Mouse (Mus musculus): ENCODE data around the gene Zfp646. TPM values are rescaled to one million over a fixed set of nuclear protein-coding genes. Genes with fewer than 3 reads are reported as not detected.

The Zfp646 gene
- polyA plus RNA-seq, 1 experiment, result 42.5 TPM

DNA sequence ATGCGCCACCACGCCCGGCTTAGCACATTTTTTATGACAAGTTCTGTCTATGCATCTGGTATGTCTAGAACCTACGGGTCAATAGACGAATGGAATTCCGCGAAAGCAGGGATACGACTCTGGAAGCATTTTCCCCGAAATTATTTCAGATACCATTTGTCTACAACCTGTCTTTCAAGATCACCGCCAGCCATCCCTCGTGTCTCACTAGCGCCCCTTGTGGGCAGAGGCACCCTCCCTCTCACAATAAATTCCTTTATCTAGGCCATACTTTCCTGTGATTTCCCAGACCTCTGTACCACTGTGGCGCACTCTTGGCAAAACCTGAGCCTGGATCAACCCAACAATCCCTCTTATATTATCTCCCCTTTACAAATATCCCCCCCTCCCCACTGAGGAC, 20.4 kb downstream of the Zfp646 start:
- Histone ChIP-seq H3K9ac (ENCODE audit: low read depth, poor library complexity, severe bottlenecking) (no peak overlapping the region), H3K9me3 (replicated peaks; ENCODE audit: control insufficient read depth, insufficient read depth, low read length, poor library complexity, severe bottlenecking) (no peaks in the 10 kb centered on the region), H3K27me3 (ENCODE audit: control insufficient read depth, insufficient read depth, low read length, poor library complexity, severe bottlenecking) (no peaks in the 10 kb centered on the region), H3K27ac (ENCODE audit: insufficient read depth, low read length) (no peak overlapping the region), H3K4me1 (ENCODE audit: control insufficient read depth, insufficient read depth, low read length) (no peaks in the 10 kb centered on the region), H3K4me3 (ENCODE audit: low read depth, low read length) (peak overlapping the region; percentile 40), H3K36me3 (ENCODE audit: control insufficient read depth, insufficient read depth, low read length, poor library complexity, severe bottlenecking) (no peaks in the 10 kb centered on the region)
- TF ChIP-seq CTCF (IDR thresholded peaks at IDR 0.05; ENCODE audit: low read depth, low read length) (peak; percentile 92), EP300 (IDR thresholded peaks at IDR 0.05; ENCODE audit: insufficient read depth, low read depth, low read length) (no peak)

DNA sequence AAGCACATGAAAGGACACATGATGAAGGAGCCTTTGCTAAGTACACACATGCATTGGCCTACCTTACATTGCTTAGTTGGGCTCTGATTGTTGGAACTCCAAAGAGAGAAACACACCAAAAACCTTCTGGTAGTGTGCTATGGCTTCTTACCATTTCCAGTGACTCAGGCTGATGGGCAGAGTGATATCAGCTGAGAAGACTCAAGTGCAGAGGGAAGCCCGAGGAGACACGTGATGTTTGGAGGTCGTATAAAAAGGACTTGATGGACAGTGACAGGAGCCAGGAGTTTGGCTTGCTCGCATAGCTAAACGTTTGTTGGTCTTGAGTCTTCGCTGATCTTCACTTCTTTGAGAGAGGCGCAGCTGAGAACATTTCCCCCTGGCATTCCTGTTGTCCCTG, 21.5 kb downstream of the Zfp646 start:
- H3K4me3 ChIP-seq (ENCODE audit: low read depth, low read length), result no peak overlapping the region
- no peak for TF ChIP-seq EP300 (IDR thresholded peaks at IDR 0.05; ENCODE audit: insufficient read depth, low read depth, low read length)
- TF ChIP-seq CTCF (IDR thresholded peaks at IDR 0.05; ENCODE audit: low read depth, low read length), result no peak
- TF ChIP-seq POLR2A (IDR thresholded peaks at IDR 0.05; ENCODE audit: insufficient read depth, low read length), result no peak

GRCm38 (mm10) chr7:127898179-127898956, 22.3 kb downstream of the Zfp646 start:
- Histone ChIP-seq H3K9ac (ENCODE audit: low read depth, poor library complexity, severe bottlenecking) (no peak overlapping the region), H3K9me3 (replicated peaks; ENCODE audit: control insufficient read depth, insufficient read depth, low read length, poor library complexity, severe bottlenecking) (no peaks in the 10 kb centered on the region), H3K4me3 (ENCODE audit: low read depth, low read length) (no peak overlapping the region), H3K36me3 (ENCODE audit: control insufficient read depth, insufficient read depth, low read length, poor library complexity, severe bottlenecking) (no peaks in the 10 kb centered on the region), H3K27ac (ENCODE audit: insufficient read depth, low read length) (no peak overlapping the region), H3K4me1 (ENCODE audit: control insufficient read depth, insufficient read depth, low read length) (no peaks in the 10 kb centered on the region), H3K27me3 (ENCODE audit: control insufficient read depth, insufficient read depth, low read length, poor library complexity, severe bottlenecking) (no peaks in the 10 kb centered on the region)
- no peak for TF ChIP-seq CTCF (IDR thresholded peaks at IDR 0.05; ENCODE audit: low read depth, low read length)
- TF ChIP-seq POLR2A (IDR thresholded peaks at IDR 0.05; ENCODE audit: insufficient read depth, low read length), result no peak
- TF ChIP-seq EP300 (IDR thresholded peaks at IDR 0.05; ENCODE audit: insufficient read depth, low read depth, low read length), result no peak

More for the DNA sequence above, 21.5 kb downstream of the Zfp646 start:
- Histone ChIP-seq H3K27ac (ENCODE audit: insufficient read depth, low read length) (no peak overlapping the region), H3K9ac (ENCODE audit: low read depth, poor library complexity, severe bottlenecking) (no peak overlapping the region), H3K27me3 (ENCODE audit: control insufficient read depth, insufficient read depth, low read length, poor library complexity, severe bottlenecking) (no peaks in the 10 kb centered on the region), H3K36me3 (ENCODE audit: control insufficient read depth, insufficient read depth, low read length, poor library complexity, severe bottlenecking) (no peaks in the 10 kb centered on the region), H3K4me1 (ENCODE audit: control insufficient read depth, insufficient read depth, low read length) (no peaks in the 10 kb centered on the region), H3K9me3 (replicated peaks; ENCODE audit: control insufficient read depth, insufficient read depth, low read length, poor library complexity, severe bottlenecking) (no peaks in the 10 kb centered on the region)

DNA sequence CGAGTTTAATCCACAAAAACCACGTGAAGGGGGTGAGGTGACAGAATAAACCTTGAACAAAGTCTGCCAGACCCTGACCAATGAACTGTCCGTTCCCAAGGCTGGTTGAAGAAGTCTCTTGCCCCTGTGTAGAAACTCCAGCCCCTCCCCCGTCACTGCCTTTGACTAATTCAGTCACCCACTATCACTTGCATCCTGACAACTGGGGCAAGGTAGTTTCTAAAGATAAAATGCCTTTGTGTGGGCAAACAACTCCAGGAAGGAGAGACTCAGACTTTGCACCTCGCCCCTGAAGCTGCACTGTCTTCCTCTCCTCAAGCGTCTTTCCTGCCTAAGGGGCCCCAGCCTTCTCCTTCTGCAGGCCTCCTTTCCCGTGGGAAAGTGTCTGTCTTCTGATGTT, 24.0 kb downstream of the Zfp646 start:
- TF ChIP-seq POLR2A (IDR thresholded peaks at IDR 0.05; ENCODE audit: insufficient read depth, low read length), result no peak
- TF ChIP-seq EP300 (IDR thresholded peaks at IDR 0.05; ENCODE audit: insufficient read depth, low read depth, low read length), result no peak
- TF ChIP-seq CTCF (IDR thresholded peaks at IDR 0.05; ENCODE audit: low read depth, low read length), result no peak
- H3K9me3 ChIP-seq (replicated peaks; ENCODE audit: control insufficient read depth, insufficient read depth, low read length, poor library complexity, severe bottlenecking), result no peaks in the 10 kb centered on the region
- H3K4me3 ChIP-seq (ENCODE audit: low read depth, low read length), result no peak overlapping the region
- H3K9ac ChIP-seq (ENCODE audit: low read depth, poor library complexity, severe bottlenecking), result no peak overlapping the region
- H3K27me3 ChIP-seq (ENCODE audit: control insufficient read depth, insufficient read depth, low read length, poor library complexity, severe bottlenecking), result no peaks in the 10 kb centered on the region
- H3K36me3 ChIP-seq (ENCODE audit: control insufficient read depth, insufficient read depth, low read length, poor library complexity, severe bottlenecking), result no peaks in the 10 kb centered on the region
- H3K4me1 ChIP-seq (ENCODE audit: control insufficient read depth, insufficient read depth, low read length), result no peaks in the 10 kb centered on the region
- H3K27ac ChIP-seq (ENCODE audit: insufficient read depth, low read length), result no peak overlapping the region

DNA sequence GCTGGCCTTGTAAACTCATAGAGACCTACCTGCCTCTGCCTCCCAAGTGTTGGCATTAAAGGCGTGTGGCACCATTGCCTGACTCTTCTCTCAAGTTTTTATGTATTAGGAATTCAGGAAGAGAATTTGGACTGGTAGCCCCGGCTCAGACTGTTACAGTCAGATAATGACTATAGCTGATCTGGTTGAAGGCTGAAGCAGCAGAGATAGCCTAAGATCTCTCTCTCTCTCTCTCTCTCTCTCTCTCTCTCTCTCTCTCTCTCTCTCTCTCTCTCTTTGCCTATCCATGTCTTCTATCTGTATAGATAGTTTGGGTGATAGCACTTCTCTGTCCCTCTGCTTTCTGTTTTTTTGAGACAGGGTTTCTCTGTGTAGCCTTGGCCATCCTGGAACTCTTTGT, 25.8 kb downstream of the Zfp646 start:
- TF ChIP-seq CTCF (IDR thresholded peaks at IDR 0.05; ENCODE audit: low read depth, low read length) (no peak), POLR2A (IDR thresholded peaks at IDR 0.05; ENCODE audit: insufficient read depth, low read length) (no peak), EP300 (IDR thresholded peaks at IDR 0.05; ENCODE audit: insufficient read depth, low read depth, low read length) (no peak)
- Histone ChIP-seq H3K27ac (ENCODE audit: insufficient read depth, low read length) (no peak overlapping the region), H3K9me3 (replicated peaks; ENCODE audit: control insufficient read depth, insufficient read depth, low read length, poor library complexity, severe bottlenecking) (no peaks in the 10 kb centered on the region), H3K9ac (ENCODE audit: low read depth, poor library complexity, severe bottlenecking) (no peak overlapping the region), H3K27me3 (ENCODE audit: control insufficient read depth, insufficient read depth, low read length, poor library complexity, severe bottlenecking) (no peaks in the 10 kb centered on the region), H3K36me3 (ENCODE audit: control insufficient read depth, insufficient read depth, low read length, poor library complexity, severe bottlenecking) (peaks cover 10% of the 10 kb centered on the region), H3K4me3 (ENCODE audit: low read depth, low read length) (no peak overlapping the region), H3K4me1 (ENCODE audit: control insufficient read depth, insufficient read depth, low read length) (no peaks in the 10 kb centered on the region)

DNA sequence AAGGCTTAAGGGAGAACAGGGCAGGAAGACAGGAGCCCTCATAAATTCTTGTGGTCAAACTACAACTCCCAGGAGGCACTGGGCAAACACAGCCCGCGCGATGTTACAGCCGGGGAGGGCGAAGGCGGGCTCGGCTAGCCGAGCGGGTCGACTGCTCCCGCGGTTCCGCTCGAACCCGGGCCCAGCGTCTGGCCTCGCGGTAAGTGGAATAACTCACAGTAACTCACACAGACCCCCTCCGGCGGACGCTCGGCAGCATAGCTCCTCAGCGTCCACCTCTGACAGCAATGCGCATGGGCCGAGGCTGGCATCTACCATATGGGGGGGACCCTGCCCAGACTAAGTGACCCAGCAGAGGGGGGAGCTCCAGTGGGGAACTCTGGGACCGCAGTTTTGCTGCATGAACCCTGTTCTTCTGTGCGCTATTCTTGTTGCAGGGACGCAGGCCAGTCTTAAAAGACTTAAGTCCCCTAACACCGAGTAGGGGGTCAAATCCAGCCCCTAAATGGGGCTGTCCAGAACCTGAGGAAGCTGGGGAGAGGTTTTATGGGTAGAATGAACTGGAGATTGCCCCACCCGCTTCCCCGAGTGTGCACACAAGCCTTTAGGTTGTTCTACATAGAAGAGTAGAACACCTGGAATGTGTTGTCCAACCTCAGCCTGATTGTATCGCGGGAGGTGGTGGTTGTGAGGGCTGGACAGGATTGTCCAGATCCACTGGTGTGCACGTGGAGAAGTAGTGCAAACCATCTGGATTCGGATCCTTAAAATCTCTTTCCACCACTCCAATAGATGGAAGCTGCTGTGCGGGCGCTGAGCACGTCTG, 28.2 kb downstream of the Zfp646 start, which contains the start of gene Bckdk:
TSS of gene Bckdk (plus strand) at position 112 of the 826 bp plus-strand sequence.
- H3K4me1 ChIP-seq (ENCODE audit: control insufficient read depth, insufficient read depth, low read length), result no peaks in the 10 kb centered on the region
- H3K36me3 ChIP-seq (ENCODE audit: control insufficient read depth, insufficient read depth, low read length, poor library complexity, severe bottlenecking), result peaks cover 30% of the 10 kb centered on the region
- peak within 1 kb of the TSS; percentile 29 for H3K27ac ChIP-seq (ENCODE audit: insufficient read depth, low read length)
- TF ChIP-seq CTCF (IDR thresholded peaks at IDR 0.05; ENCODE audit: low read depth, low read length) (no peak), POLR2A (IDR thresholded peaks at IDR 0.05; ENCODE audit: insufficient read depth, low read length) (peak; percentile 43)
- H3K27me3 ChIP-seq (ENCODE audit: control insufficient read depth, insufficient read depth, low read length, poor library complexity, severe bottlenecking), result no peaks in the 10 kb centered on the region
- no peaks in the 10 kb centered on the region for H3K9me3 ChIP-seq (replicated peaks; ENCODE audit: control insufficient read depth, insufficient read depth, low read length, poor library complexity, severe bottlenecking)
- peak within 1 kb of the TSS; percentile 84 for H3K4me3 ChIP-seq (ENCODE audit: low read depth, low read length)
- H3K9ac ChIP-seq (ENCODE audit: low read depth, poor library complexity, severe bottlenecking), result peak within 1 kb of the TSS; percentile 94
